Mouse (Mus musculus) forebrain, embryonic 11.5 days (tissue): ENCODE data around the gene Acox1. TPM values are rescaled to one million over a fixed set of nuclear protein-coding genes. Genes with fewer than 3 reads are reported as not detected.

Experiments
- ATAC-seq: fragments of 200-750 bp; cut with Nextera tagmentation; replicated peaks from 2 replicates; pipeline ENCODE4 v1.8.0; 2017; ENCODE audit warnings: moderate TSS enrichment; ENCODE audit not compliant: low FRiP score
- DNase-seq: peaks from one replicate; pipeline ENCODE4 v3.0.0-alpha.2; 2017; ENCODE audit warnings: low spot score
- H3K27ac ChIP-seq: fragments of 300-500 bp; sonication (generic); 2 replicates; pipeline ENCODE4 v1.5.1; 2014; ENCODE audit warnings: low read depth, low read length
- H3K27me3 ChIP-seq: fragments of 300-500 bp; sonication (generic); 2 replicates; pipeline ENCODE4 v1.6.1; 2014; ENCODE audit warnings: mild to moderate bottlenecking, low read length, mixed read lengths; ENCODE audit not compliant: control insufficient read depth, insufficient read depth
- H3K36me3 ChIP-seq: fragments of 300-500 bp; sonication (generic); 2 replicates; pipeline ENCODE4 v1.6.1; 2014; ENCODE audit warnings: mild to moderate bottlenecking, low read length, moderate library complexity, mixed read lengths; ENCODE audit not compliant: control insufficient read depth, insufficient read depth
- H3K4me1 ChIP-seq: fragments of 300-500 bp; sonication (generic); replicated peaks from 2 replicates; pipeline ENCODE4 v1.6.1; 2014; ENCODE audit warnings: low read length, mixed read lengths; ENCODE audit not compliant: control insufficient read depth, insufficient read depth
- H3K4me2 ChIP-seq: fragments of 300-500 bp; sonication (generic); 2 replicates; pipeline ENCODE4 v1.6.1; 2014; ENCODE audit warnings: low read depth, mild to moderate bottlenecking, low read length, moderate library complexity, mixed read lengths; ENCODE audit not compliant: severe bottlenecking
- H3K4me3 ChIP-seq: fragments of 300-500 bp; sonication (generic); 2 replicates; pipeline ENCODE4 v1.5.1; 2014; ENCODE audit warnings: low read depth, low read length
- H3K9ac ChIP-seq: fragments of 300-500 bp; sonication (generic); 2 replicates; pipeline ENCODE4 v1.6.1; 2014; ENCODE audit warnings: low read length
- H3K9me3 ChIP-seq: fragments of 300-500 bp; sonication (generic); 2 replicates; pipeline ENCODE4 v1.6.1; 2016; ENCODE audit warnings: low read length, mixed read lengths; ENCODE audit not compliant: control insufficient read depth
- WGBS: fragments of 180-500 bp; shearing (Covaris S2); extraction: QIAGEN DNeasy Blood & Tissue Kit; methylation state at CpG from one replicate; pipeline ENCODE4 v1.1.7; 2014; 5-methylcytosine and 5-hydroxymethylcytosine counted together
- polyA plus RNA-seq: library from polyadenylated mRNA; unstranded; fragments of >200 nt; fragmentation: Nextera tagmentation; extraction: Ambion mirVana; gene quantifications from 2 replicates; pipeline ENCODE4 v1.2.1, GENCODE M21; 2014

Acox1 gene
- polyA plus RNA-seq, 1 experiment from 2014 or later = 28.0 TPM

- H3K36me3 ChIP-seq = no peaks in the 10 kb centered on the region; the same call in 1 of the 2 replicates
- ATAC-seq (no peak), DNase-seq (no peak)
- H3K4me1 ChIP-seq = no peaks in the 10 kb centered on the region
- no peak overlapping the region for H3K27ac ChIP-seq
- H3K9ac ChIP-seq = no peak overlapping the region
- WGBS = 61% methylated on average over 11 of the region's 11 CpGs
- no peak overlapping the region for H3K4me3 ChIP-seq
- H3K9me3 ChIP-seq = no peaks in the 10 kb centered on the region
- no peaks in the 10 kb centered on the region for H3K27me3 ChIP-seq
- H3K4me2 ChIP-seq = no peak overlapping the region
Measured at GRCm38 (mm10) chr11:116187226-116187930, 11.5 kb downstream of the Acox1 start.

GRCm38 (mm10) chr11:116186360-116186759 is 12.5 kb downstream of the Acox1 start:
- Histone ChIP-seq H3K27me3 (no peaks in the 10 kb centered on the region), H3K4me1 (no peaks in the 10 kb centered on the region), H3K4me3 (no peak overlapping the region), H3K9ac (no peak overlapping the region), H3K36me3 (no peaks in the 10 kb centered on the region; the same call in 1 of the 2 replicates), H3K27ac (no peak overlapping the region), H3K4me2 (no peak overlapping the region), H3K9me3 (no peaks in the 10 kb centered on the region)
- 88% methylated on average over 11 of the region's 11 CpGs for WGBS
- DNase-seq = no peak
- ATAC-seq = no peak

GRCm38 (mm10) chr11:116185836-116186235 is 13.0 kb downstream of the Acox1 start:
- Histone ChIP-seq H3K27me3 (no peaks in the 10 kb centered on the region), H3K36me3 (no peaks in the 10 kb centered on the region; the same call in 1 of the 2 replicates)
- WGBS = 93% methylated on average over 3 of the region's 3 CpGs

GRCm38 (mm10) chr11:116178411-116179121 is 20.3 kb downstream of the Acox1 start:
- Histone ChIP-seq H3K9me3 (no peaks in the 10 kb centered on the region), H3K36me3 (no peaks in the 10 kb centered on the region)

More at GRCm38 (mm10) chr11:116185836-116186235, 13.0 kb downstream of the Acox1 start:
- Histone ChIP-seq H3K9ac (no peak overlapping the region), H3K27ac (no peak overlapping the region), H3K4me2 (no peak overlapping the region), H3K9me3 (no peaks in the 10 kb centered on the region), H3K4me1 (no peaks in the 10 kb centered on the region), H3K4me3 (no peak overlapping the region)
- DNase-seq (no peak), ATAC-seq (no peak)

GRCm38 (mm10) chr11:116176010-116176409 is 22.8 kb downstream of the Acox1 start:
- H3K36me3 ChIP-seq = no peaks in the 10 kb centered on the region
- WGBS = 94% methylated on average over 7 of the region's 7 CpGs
- ATAC-seq = no peak
- no peaks in the 10 kb centered on the region for H3K27me3 ChIP-seq
- H3K9me3 ChIP-seq = no peaks in the 10 kb centered on the region
- H3K4me2 ChIP-seq = no peak overlapping the region
- H3K4me1 ChIP-seq = no peaks in the 10 kb centered on the region
- H3K27ac ChIP-seq = no peak overlapping the region
- no peak for DNase-seq
- no peak overlapping the region for H3K9ac ChIP-seq
- no peak overlapping the region for H3K4me3 ChIP-seq

More at GRCm38 (mm10) chr11:116178411-116179121, 20.3 kb downstream of the Acox1 start:
- Histone ChIP-seq H3K4me3 (no peak overlapping the region), H3K4me1 (no peaks in the 10 kb centered on the region), H3K9ac (no peak overlapping the region), H3K27ac (no peak overlapping the region), H3K27me3 (no peaks in the 10 kb centered on the region), H3K4me2 (no peak overlapping the region)
- ATAC-seq = no peak
- 91% methylated on average over 20 of the region's 20 CpGs for WGBS
- no peak for DNase-seq

GRCm38 (mm10) chr11:116174775-116175448 is 23.9 kb downstream of the Acox1 start:
- no peaks in the 10 kb centered on the region for H3K4me1 ChIP-seq
- no peak overlapping the region for H3K4me2 ChIP-seq
- 92% methylated on average over 22 of the region's 22 CpGs for WGBS
- H3K27me3 ChIP-seq = no peaks in the 10 kb centered on the region
- ATAC-seq (no peak), DNase-seq (no peak)
- no peak overlapping the region for H3K27ac ChIP-seq
- no peaks in the 10 kb centered on the region for H3K36me3 ChIP-seq
- no peaks in the 10 kb centered on the region for H3K9me3 ChIP-seq
- H3K4me3 ChIP-seq = no peak overlapping the region
- H3K9ac ChIP-seq = no peak overlapping the region

GRCm38 (mm10) chr11:116171959-116172358 is 26.9 kb downstream of the Acox1 start:
- Histone ChIP-seq H3K4me2 (no peak overlapping the region), H3K4me1 (peaks cover under 1% of the 10 kb centered on the region; the same call in 1 of the 2 replicates), H3K9ac (no peak overlapping the region), H3K4me3 (no peak overlapping the region), H3K27ac (no peak overlapping the region), H3K36me3 (no peaks in the 10 kb centered on the region), H3K9me3 (no peaks in the 10 kb centered on the region), H3K27me3 (no peaks in the 10 kb centered on the region)
- no peak for DNase-seq
- no peak for ATAC-seq
- WGBS = 85% methylated on average over 2 of the region's 2 CpGs

GRCm38 (mm10) chr11:116170003-116170800 is 28.6 kb downstream of the Acox1 start:
- Histone ChIP-seq H3K9me3 (no peaks in the 10 kb centered on the region), H3K9ac (no peak overlapping the region), H3K36me3 (no peaks in the 10 kb centered on the region), H3K27me3 (no peaks in the 10 kb centered on the region), H3K4me2 (no peak overlapping the region), H3K4me3 (no peak overlapping the region), H3K4me1 (peaks cover 7% of the 10 kb centered on the region; the same call in 1 of the 2 replicates), H3K27ac (no peak overlapping the region)
- ATAC-seq (no peak), DNase-seq (no peak)
- WGBS = 88% methylated on average over 5 of the region's 5 CpGs
